Mouse (Mus musculus): Measurements from ENCODE around the gene Pan2. TPM values are rescaled to one million over a fixed set of nuclear protein-coding genes. Genes with fewer than 3 reads are reported as not detected.
A peak's percentile ranks its signal among the peaks of the same experiment; 100 is the strongest.
"Not testable (repeated sequence)": the region's sequence is repeated elsewhere in the genome, so short reads cannot be mapped to it uniquely, and the experiment has no call there.

The Pan2 gene
- polyA plus RNA-seq, 1 experiment from 2014 or later, result 10.2 TPM

DNA sequence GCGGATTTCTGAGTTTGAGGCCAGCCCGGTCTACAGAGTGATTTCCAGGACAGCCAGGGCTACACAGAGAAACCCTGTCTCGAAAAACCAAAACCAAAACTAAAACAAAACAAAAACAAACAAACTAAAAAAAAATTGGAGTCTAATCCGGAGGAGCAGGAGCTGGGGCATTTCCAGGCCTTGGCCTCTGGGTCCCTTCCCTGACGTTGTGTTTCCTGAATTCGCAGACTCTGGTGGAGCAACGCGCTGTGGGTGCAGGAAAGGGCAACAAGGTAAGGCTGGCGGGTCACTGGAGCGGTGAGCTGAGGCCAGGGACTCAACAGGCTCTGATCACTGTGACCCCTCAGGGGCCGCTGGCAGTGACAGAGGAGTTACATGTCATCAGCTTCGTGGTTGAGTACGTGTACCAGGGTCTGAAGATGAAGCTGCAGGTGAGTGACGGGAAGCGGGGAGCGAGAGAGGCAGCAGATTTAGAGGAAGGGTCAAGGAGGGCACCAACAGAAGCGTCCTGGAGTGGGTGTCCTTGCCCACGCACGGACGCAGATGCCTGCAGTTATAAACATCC is 20.2 kb upstream of the Pan2 start:
- no peak for TF ChIP-seq CTCF (IDR thresholded peaks at IDR 0.05; ENCODE audit: low read depth)
- TF ChIP-seq EP300 (IDR thresholded peaks at IDR 0.05; ENCODE audit: low read depth), result no peak
- DNase-seq, result no peak

DNA sequence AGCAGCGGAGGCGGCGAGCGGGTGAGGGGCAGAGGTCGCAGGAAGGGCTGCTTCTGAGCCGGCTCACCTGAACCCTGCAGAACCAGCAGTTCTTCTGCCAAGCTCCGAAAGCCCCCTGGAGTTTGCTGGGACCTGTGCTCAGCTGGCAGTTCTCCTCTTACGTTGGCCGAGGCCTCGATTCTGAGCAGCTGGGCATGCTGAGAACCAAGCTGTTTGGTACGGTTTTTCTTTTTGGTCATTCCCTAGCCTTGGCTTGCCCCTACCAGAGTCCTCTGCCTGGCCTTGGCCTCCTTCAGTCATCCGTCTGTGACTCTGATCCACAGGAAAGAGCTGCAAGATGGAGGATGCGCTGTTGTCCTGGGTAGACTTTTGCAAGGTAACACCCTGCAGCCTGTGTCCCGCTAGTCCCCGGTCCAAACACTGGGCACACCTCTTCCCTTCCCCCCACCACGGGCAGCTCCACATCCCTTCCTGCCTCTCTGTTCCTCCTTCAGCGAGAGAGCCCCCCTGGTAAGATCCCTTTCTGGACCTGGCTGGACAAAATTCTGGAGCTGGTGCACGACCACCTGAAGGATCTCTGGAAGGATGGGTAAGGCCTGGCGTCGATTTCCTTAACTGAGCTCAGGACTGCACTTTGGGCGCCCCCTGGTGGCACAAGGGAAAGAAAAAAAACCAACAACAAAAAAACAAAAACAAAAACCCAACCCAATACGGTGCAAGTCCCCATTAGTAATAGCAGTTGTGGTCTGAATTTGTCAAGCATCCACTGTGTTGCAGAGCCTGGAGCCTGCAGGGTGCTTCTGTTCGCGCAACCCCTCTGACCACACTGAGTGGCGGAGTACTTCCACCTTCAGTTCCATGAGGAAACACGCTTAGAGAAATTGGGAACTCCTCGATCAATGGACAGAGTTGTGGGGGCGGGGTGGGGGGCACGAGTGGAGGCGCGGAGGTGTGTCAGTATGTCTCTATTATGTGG is 19.2 kb upstream of the Pan2 start:
- H3K27me3 ChIP-seq (ENCODE audit: insufficient read depth, low read length), result no peaks in the 10 kb centered on the region
- TF ChIP-seq CTCF (IDR thresholded peaks at IDR 0.05; ENCODE audit: low read depth) (peak; percentile 80), EP300 (IDR thresholded peaks at IDR 0.05; ENCODE audit: low read depth) (no peak)
- no peaks in the 10 kb centered on the region for H3K9me3 ChIP-seq (ENCODE audit: low read length)
- DNase-seq (peak; percentile 80), ATAC-seq (peak; percentile 29)
- H3K9ac ChIP-seq (replicated peaks), result no peak overlapping the region
- WGBS (ENCODE audit: insufficient replicate concordance), result 68% methylated on average over 31 of the region's 31 CpGs
- H3K4me1 ChIP-seq (ENCODE audit: insufficient read depth), result no peaks in the 10 kb centered on the region
- 0 out of 2 replicates have a peak overlapping the region, but pooled peaks have one; percentile 6 for H3K27ac ChIP-seq (ENCODE audit: low read depth)
- H3K4me3 ChIP-seq (ENCODE audit: low read depth, low read length), result no peak overlapping the region
- H3K4me2 ChIP-seq (ENCODE audit: low read depth, low read length), result no peak overlapping the region
- H3K36me3 ChIP-seq (replicated peaks; ENCODE audit: insufficient read depth, low read length), result peaks cover 81% of the 10 kb centered on the region

More for the DNA sequence above, 20.2 kb upstream of the Pan2 start:
- no peaks in the 10 kb centered on the region for H3K27me3 ChIP-seq (ENCODE audit: insufficient read depth, low read length)
- WGBS (ENCODE audit: insufficient replicate concordance), result 83% methylated on average over 20 of the region's 20 CpGs
- ATAC-seq, result no peak
- H3K36me3 ChIP-seq (replicated peaks; ENCODE audit: insufficient read depth, low read length), result peaks cover 84% of the 10 kb centered on the region
- no peak overlapping the region for H3K9ac ChIP-seq (replicated peaks)
- no peaks in the 10 kb centered on the region for H3K4me1 ChIP-seq (ENCODE audit: insufficient read depth)
- H3K27ac ChIP-seq (ENCODE audit: low read depth), result 0 out of 2 replicates have a peak overlapping the region, but pooled peaks have one; percentile 6
- no peak overlapping the region for H3K4me3 ChIP-seq (ENCODE audit: low read depth, low read length)
- no peak overlapping the region for H3K4me2 ChIP-seq (ENCODE audit: low read depth, low read length)
- no peaks in the 10 kb centered on the region for H3K9me3 ChIP-seq (ENCODE audit: low read length)

DNA sequence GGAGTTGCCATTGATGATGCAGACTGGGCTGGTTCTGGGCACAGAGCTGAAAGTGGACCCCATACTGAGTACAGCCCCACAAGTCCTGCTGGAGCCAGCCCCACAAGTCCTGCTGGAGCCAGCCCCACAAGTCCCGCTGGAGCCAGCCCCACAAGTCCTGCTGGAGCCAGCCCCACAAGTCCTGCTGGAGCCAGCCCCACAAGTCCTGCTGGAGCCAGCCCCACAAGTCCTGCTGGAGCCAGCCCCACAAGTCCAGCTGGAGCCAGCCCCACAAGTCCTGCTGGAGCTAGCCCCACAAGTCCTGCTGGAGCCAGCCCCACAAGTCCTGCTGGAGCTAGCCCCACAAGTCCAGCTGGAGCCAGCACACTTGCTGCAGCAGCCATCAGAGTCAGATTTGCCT is 12.5 kb upstream of the Pan2 start:
- H3K36me3 ChIP-seq (replicated peaks; ENCODE audit: insufficient read depth, low read length), result peaks cover 46% of the 10 kb centered on the region
- not testable (repeated sequence) for H3K4me1 ChIP-seq (ENCODE audit: insufficient read depth); H3K9ac ChIP-seq (replicated peaks); H3K27ac ChIP-seq (ENCODE audit: low read depth); H3K4me3 ChIP-seq (ENCODE audit: low read depth, low read length); H3K4me2 ChIP-seq (ENCODE audit: low read depth, low read length); DNase-seq; ATAC-seq; H3K9me3 ChIP-seq (ENCODE audit: low read length); H3K27me3 ChIP-seq (ENCODE audit: insufficient read depth, low read length)
- 82% methylated on average over 1 of the region's 1 CpGs for WGBS (ENCODE audit: insufficient replicate concordance)

DNA sequence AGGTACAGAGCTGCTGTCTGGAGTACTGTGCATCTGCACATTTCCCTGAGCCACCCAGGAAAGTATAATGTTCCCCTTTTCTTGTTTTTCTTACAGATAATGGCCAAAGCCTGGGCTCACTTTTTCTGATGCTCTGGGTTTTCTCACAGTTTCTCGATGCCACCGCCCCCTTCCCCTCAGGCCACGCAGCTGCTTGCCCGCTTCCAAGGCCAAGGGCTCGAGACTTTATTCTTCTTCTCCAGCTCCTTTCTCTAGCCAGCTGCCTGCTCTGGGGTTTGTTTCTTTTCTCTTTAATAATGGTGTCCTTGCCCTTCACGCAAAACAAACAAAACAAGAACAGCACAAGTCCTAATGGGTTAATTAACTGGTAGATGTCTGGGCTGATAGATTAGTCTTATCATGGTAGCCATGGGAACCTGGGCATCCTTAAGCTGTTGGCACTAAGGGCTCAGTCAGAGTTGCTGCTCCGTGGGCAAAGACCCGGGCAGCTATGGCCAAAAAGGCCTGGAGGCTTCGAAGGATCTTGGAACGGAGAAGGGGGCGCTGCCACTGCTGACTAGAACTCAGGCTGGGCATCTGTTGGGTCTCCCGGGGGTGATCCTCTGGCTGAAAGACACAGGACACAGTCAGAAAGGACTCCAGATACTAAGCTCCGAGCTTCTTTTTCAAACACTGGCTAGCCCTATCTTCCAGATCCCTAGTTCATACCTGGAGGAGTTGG is 6.6 kb upstream of the Pan2 start:
- ATAC-seq, result no peak
- Histone ChIP-seq H3K27ac (ENCODE audit: low read depth) (no peak overlapping the region), H3K4me2 (ENCODE audit: low read depth, low read length) (no peak overlapping the region)

DNA sequence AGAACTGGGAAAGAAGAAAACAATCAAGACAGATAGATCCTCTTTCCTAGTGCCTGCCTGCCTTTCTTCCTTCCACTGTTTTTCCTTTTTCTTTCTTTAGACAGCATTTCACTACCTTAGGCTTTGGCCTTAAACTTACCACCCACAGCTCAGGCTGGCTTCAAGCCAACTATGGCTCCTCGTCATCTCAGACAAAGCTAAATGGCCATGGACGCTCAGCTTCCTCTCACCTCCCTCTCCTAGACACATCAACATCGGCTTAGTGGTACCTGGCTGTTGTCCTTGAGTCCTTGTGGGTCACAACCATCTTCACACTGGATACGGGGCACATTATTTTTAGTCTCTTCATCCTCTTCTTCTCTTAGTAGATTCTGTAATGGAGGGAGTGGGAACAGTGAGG is 5.9 kb upstream of the Pan2 start:
- Histone ChIP-seq H3K27ac (ENCODE audit: low read depth) (no peak overlapping the region), H3K4me1 (ENCODE audit: insufficient read depth) (peaks cover 18% of the 10 kb centered on the region), H3K4me2 (ENCODE audit: low read depth, low read length) (no peak overlapping the region), H3K9ac (replicated peaks) (no peak overlapping the region), H3K36me3 (replicated peaks; ENCODE audit: insufficient read depth, low read length) (peaks cover 4% of the 10 kb centered on the region), H3K9me3 (ENCODE audit: low read length) (no peaks in the 10 kb centered on the region), H3K27me3 (ENCODE audit: insufficient read depth, low read length) (no peaks in the 10 kb centered on the region), H3K4me3 (ENCODE audit: low read depth, low read length) (no peak overlapping the region)
- TF ChIP-seq CTCF (IDR thresholded peaks at IDR 0.05; ENCODE audit: low read depth) (no peak), EP300 (IDR thresholded peaks at IDR 0.05; ENCODE audit: low read depth) (no peak)
- DNase-seq (no peak), ATAC-seq (no peak)
- 64% methylated on average over 4 of the region's 4 CpGs for WGBS (ENCODE audit: insufficient replicate concordance)

More for the DNA sequence above, 6.6 kb upstream of the Pan2 start:
- TF ChIP-seq CTCF (IDR thresholded peaks at IDR 0.05; ENCODE audit: low read depth), result no peak
- no peak for TF ChIP-seq EP300 (IDR thresholded peaks at IDR 0.05; ENCODE audit: low read depth)
- DNase-seq, result no peak
- peaks cover 10% of the 10 kb centered on the region for H3K36me3 ChIP-seq (replicated peaks; ENCODE audit: insufficient read depth, low read length)
- WGBS (ENCODE audit: insufficient replicate concordance), result 73% methylated on average over 13 of the region's 13 CpGs
- H3K4me3 ChIP-seq (ENCODE audit: low read depth, low read length), result no peak overlapping the region
- H3K4me1 ChIP-seq (ENCODE audit: insufficient read depth), result peaks cover 15% of the 10 kb centered on the region
- no peak overlapping the region for H3K9ac ChIP-seq (replicated peaks)
- no peaks in the 10 kb centered on the region for H3K9me3 ChIP-seq (ENCODE audit: low read length)
- no peaks in the 10 kb centered on the region for H3K27me3 ChIP-seq (ENCODE audit: insufficient read depth, low read length)

DNA sequence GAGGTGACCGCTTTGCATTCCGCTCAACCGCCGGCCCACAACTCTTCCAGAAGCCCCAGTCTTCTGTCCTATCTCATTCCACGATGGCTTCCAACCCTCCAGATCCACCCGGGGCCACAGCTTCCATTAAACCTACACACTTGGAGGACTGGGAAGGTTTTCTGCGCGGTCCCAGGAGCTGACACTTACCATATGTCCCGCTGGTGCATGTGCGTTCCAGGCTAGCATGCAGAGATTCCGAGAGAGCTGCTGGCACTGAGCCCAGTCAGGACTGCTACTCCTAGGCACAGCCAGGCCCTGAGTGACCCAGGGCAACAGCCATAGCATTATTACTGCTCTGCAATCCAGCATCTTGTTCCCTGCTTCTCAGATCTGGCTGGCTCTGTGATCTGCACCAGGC is 5.5 kb upstream of the Pan2 start:
- peak overlapping the region; percentile 30; the same call in 1 of the 2 replicates for H3K27ac ChIP-seq (ENCODE audit: low read depth)

More for the DNA sequence above, 5.5 kb upstream of the Pan2 start:
- ATAC-seq, result no peak
- DNase-seq, result peak; percentile 52
- H3K4me3 ChIP-seq (ENCODE audit: low read depth, low read length), result no peak overlapping the region
- WGBS (ENCODE audit: insufficient replicate concordance), result 71% methylated on average over 11 of the region's 11 CpGs
- H3K36me3 ChIP-seq (replicated peaks; ENCODE audit: insufficient read depth, low read length), result no peaks in the 10 kb centered on the region; the same call in none of the 2 replicates
- no peak overlapping the region; the same call in 1 of the 2 replicates for H3K9ac ChIP-seq (replicated peaks)
- H3K27me3 ChIP-seq (ENCODE audit: insufficient read depth, low read length), result no peaks in the 10 kb centered on the region
- no peak for TF ChIP-seq CTCF (IDR thresholded peaks at IDR 0.05; ENCODE audit: low read depth)
- TF ChIP-seq EP300 (IDR thresholded peaks at IDR 0.05; ENCODE audit: low read depth), result no peak
- H3K4me2 ChIP-seq (ENCODE audit: low read depth, low read length), result no peak overlapping the region
- no peaks in the 10 kb centered on the region for H3K9me3 ChIP-seq (ENCODE audit: low read length)
- H3K4me1 ChIP-seq (ENCODE audit: insufficient read depth), result peaks cover 22% of the 10 kb centered on the region
